8 mouse cellular contexts compared by ENCODE assay signal in the genomic region with DNA sequence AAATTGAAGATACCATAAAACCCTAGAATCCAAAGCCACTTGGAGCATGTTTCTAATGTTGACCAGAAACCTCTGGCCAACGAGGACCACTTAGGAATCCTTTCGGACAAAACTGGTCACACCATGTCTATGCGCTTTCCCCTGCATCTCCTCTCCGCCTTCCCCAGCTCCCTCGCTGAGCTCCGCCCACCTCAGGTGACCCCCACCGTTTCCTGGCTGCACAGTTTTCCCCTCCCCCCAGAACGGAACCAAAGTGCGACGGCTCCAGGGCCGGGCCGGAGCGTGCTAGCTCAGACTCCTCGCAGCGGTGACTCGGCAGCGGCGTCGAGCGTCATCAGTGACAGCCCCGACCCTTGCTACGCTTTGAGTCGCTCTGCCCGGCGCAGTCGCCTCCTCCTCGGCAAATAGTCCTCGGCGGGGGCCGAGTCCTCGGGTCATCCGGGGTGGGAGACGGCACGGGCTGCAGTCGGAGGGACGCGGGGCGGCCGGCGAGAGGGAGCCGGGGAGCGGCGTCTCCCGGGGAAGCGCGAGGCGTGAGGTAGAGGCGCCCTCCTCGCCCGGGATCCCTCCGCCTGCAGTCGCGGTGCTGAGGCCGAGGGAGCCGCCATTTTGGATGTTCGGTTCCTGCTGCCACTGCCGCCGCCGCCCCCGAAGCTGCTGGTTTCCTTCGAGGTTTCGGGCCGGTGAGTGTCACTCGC. TPM values are rescaled to one million over a fixed set of nuclear protein-coding genes. Genes with fewer than 3 reads are reported as not detected.
DNase-seq lines count a peak whose midpoint lies in the region; ATAC-seq lines count a peak whose summit lies in the region.

A gene (plus strand): TSS at position 275 of the 698 bp plus-strand sequence.

- H3K9ac ChIP-seq in kidney, embryonic 15.5 days = peak within 1 kb of the TSS; percentile 97

- peak within 1 kb of the TSS; percentile 100 for H3K27ac ChIP-seq in heart, embryonic 10.5 days
- peak within 1 kb of the TSS; percentile 98 for H3K27ac ChIP-seq in kidney, embryonic 15.5 days

- H3K4me3 ChIP-seq in heart, embryonic 10.5 days = peak within 1 kb of the TSS; percentile 98
- H3K4me3 ChIP-seq in kidney, embryonic 15.5 days (replicated peaks) = peak within 1 kb of the TSS; percentile 98

- H3K27me3 ChIP-seq in heart, embryonic 10.5 days (ENCODE audit: insufficient read depth, poor library complexity, severe bottlenecking) = 0 out of 2 replicates have a peak, but pooled peaks cover 4% of the 10 kb centered on the region
- H3K27me3 ChIP-seq in kidney, embryonic 15.5 days = peaks cover 14% of the 10 kb centered on the region

- ATAC-seq in erythroblast, adult 5-6 weeks (replicated peaks; ENCODE audit: low FRiP score, poor library complexity, severe bottlenecking) = peak; percentile 95
- peak; percentile 100 for ATAC-seq in kidney, embryonic 15.5 days (replicated peaks; ENCODE audit: low FRiP score)
- ATAC-seq in monocyte, adult 5-6 weeks (replicated peaks; ENCODE audit: insufficient number of reproducible peaks, low FRiP score, low TSS enrichment, poor library complexity, severe bottlenecking) = peak; percentile 98

- under 1% methylated on average over 64 of the region's 64 CpGs for WGBS in heart, embryonic 10.5 days
- under 1% methylated on average over 63 of the region's 64 CpGs for WGBS in kidney, embryonic 15.5 days

- DNase-seq in B cell, adult 2 months = peak; percentile 98
- peak; percentile 100 for DNase-seq in brain, adult 2 months (ENCODE audit: low read depth, low spot score)
- DNase-seq in heart, embryonic 10.5 days (ENCODE audit: low spot score) = peak; percentile 99
- peak; percentile 97 for DNase-seq in liver
- DNase-seq in spleen, postnatal 4 days (ENCODE audit: low spot score in 2 of 2) = peak; percentile 96 to 97

- peaks cover 13% of the 10 kb centered on the region for H3K4me1 ChIP-seq in heart, embryonic 10.5 days
- H3K4me1 ChIP-seq in kidney, embryonic 15.5 days = peaks cover 17% of the 10 kb centered on the region

- no peaks in the 10 kb centered on the region for H3K9me3 ChIP-seq in heart, embryonic 10.5 days
- H3K9me3 ChIP-seq in kidney, embryonic 15.5 days (replicated peaks) = no peaks in the 10 kb centered on the region

- H3K36me3 ChIP-seq in heart, embryonic 10.5 days = no peaks in the 10 kb centered on the region
- no peaks in the 10 kb centered on the region for H3K36me3 ChIP-seq in kidney, embryonic 15.5 days

- H3K4me2 ChIP-seq in kidney, embryonic 15.5 days = peak within 1 kb of the TSS; percentile 86

RNA-seq across cellular contexts. Expression of the gene that starts here (rescaled TPM):
- 35.7 and 85.7 TPM in 2 replicates for total RNA-seq in erythroblast, adult 5-6 weeks (2015; ENCODE audit: low replicate concordance)
- total RNA-seq in erythroblast, adult 5-6 weeks (2017; ENCODE audit: low replicate concordance) = 26.2 and 55.2 TPM in 2 replicates
- polyA plus RNA-seq in heart, embryonic 10.5 days (2016; fragmentation: Nextera tagmentation; extraction: Ambion mirVana) = 38.9 and 43.3 TPM in 2 replicates
- 45.4 TPM in 2 replicates for polyA plus RNA-seq in kidney, embryonic 15.5 days (2015; fragmentation: Nextera tagmentation; extraction: Ambion mirVana)
- 56.2 to 94.9 TPM (median 71.5 TPM) in 3 replicates for total RNA-seq in monocyte, adult 5-6 weeks (2017)

Comparison
In these comparisons a context has a peak if more than half of its experiments do, and no peak if none do; other contexts are left out.
1. Peak in every context shown above with its lines: DNase-seq, ATAC-seq, H3K4me3 ChIP-seq and H3K27ac ChIP-seq.